Mouse (Mus musculus) lung, postnatal 10 days (tissue): ENCODE data around the gene Pdzd3.
"Not testable (repeated sequence)": the region's sequence is repeated elsewhere in the genome, so short reads cannot be mapped to it uniquely, and the experiment has no call there.

Source experiments
- DNase-seq: peaks from one replicate; pipeline ENCODE4 v3.0.0; 2021

The Pdzd3 gene

GRCm38 (mm10) chr9:44251314-44251713 lies at the start of gene Pdzd3:
Gene Pdzd3, minus strand, starts transcription at chr9:44251471.
- DNase-seq = no peak

- not testable (repeated sequence) for DNase-seq
Observed at GRCm38 (mm10) chr9:44300001-44300400, 48.7 kb upstream of the Pdzd3 start.

GRCm38 (mm10) chr9:44292490-44292889 lies 41.2 kb upstream of the Pdzd3 start:
- DNase-seq = peak; percentile 61

- no peak for DNase-seq
Observed at GRCm38 (mm10) chr9:44288959-44289291, 37.7 kb upstream of the Pdzd3 start.

GRCm38 (mm10) chr9:44288076-44288958 lies 37.0 kb upstream of the Pdzd3 start, which contains the start of gene Abcg4:
Gene Abcg4, minus strand, starts transcription at chr9:44288615.
- DNase-seq = peak; percentile 21

GRCm38 (mm10) chr9:44287401-44288075 lies 36.3 kb upstream of the Pdzd3 start:
- DNase-seq = peak; percentile 37

- DNase-seq = no peak
Observed at GRCm38 (mm10) chr9:44287003-44287400, 35.7 kb upstream of the Pdzd3 start.

- DNase-seq = peak; percentile 19
Observed at GRCm38 (mm10) chr9:44286256-44286850, 35.1 kb upstream of the Pdzd3 start.

GRCm38 (mm10) chr9:44283183-44283582 lies 31.9 kb upstream of the Pdzd3 start:
- no peak for DNase-seq

- no peak for DNase-seq
Observed at GRCm38 (mm10) chr9:44269973-44270372, 18.7 kb upstream of the Pdzd3 start.

GRCm38 (mm10) chr9:44269077-44269476 lies 17.8 kb upstream of the Pdzd3 start:
- DNase-seq = peak; percentile 33

GRCm38 (mm10) chr9:44268432-44268831 lies 17.2 kb upstream of the Pdzd3 start, which contains the start of gene Nlrx1:
Gene Nlrx1, minus strand, starts transcription at chr9:44268599.
- DNase-seq = peak; percentile 38

- peak; percentile 96 for DNase-seq
Observed at GRCm38 (mm10) chr9:44268027-44268360, 16.7 kb upstream of the Pdzd3 start.

- DNase-seq = peak; percentile 44
Observed at GRCm38 (mm10) chr9:44267319-44268026, 16.2 kb upstream of the Pdzd3 start.

- no peak for DNase-seq
Observed at GRCm38 (mm10) chr9:44266478-44267226, 15.4 kb upstream of the Pdzd3 start.

- DNase-seq = no peak
Observed at GRCm38 (mm10) chr9:44261388-44261787, 10.1 kb upstream of the Pdzd3 start.

GRCm38 (mm10) chr9:44259014-44259413 lies 7.7 kb upstream of the Pdzd3 start:
- DNase-seq = no peak

GRCm38 (mm10) chr9:44256213-44256612 lies 4.9 kb upstream of the Pdzd3 start:
- no peak for DNase-seq

GRCm38 (mm10) chr9:44255136-44255521 lies 3.9 kb upstream of the Pdzd3 start:
- no peak for DNase-seq

- DNase-seq = no peak
Observed at GRCm38 (mm10) chr9:44254508-44255135, 3.4 kb upstream of the Pdzd3 start.

- DNase-seq = no peak
Observed at GRCm38 (mm10) chr9:44253441-44253840, 2.2 kb upstream of the Pdzd3 start.

GRCm38 (mm10) chr9:44250445-44250844 lies 826 bp downstream of the Pdzd3 start:
- no peak for DNase-seq
